Mouse (Mus musculus): ENCODE results near the gene Itga6.

- TF ChIP-seq CTCF (IDR thresholded peaks at IDR 0.05; ENCODE audit: borderline replicate concordance, insufficient read depth, low read length) (no peak), POLR2A (IDR thresholded peaks at IDR 0.05; ENCODE audit: low read depth, low read length) (no peak)
Measured at GRCm38 (mm10) chr2:71760091-71760490, 14.7 kb downstream of the Itga6 start.
